ENCODE assay signal across 8 mouse cellular contexts in the genomic region with DNA sequence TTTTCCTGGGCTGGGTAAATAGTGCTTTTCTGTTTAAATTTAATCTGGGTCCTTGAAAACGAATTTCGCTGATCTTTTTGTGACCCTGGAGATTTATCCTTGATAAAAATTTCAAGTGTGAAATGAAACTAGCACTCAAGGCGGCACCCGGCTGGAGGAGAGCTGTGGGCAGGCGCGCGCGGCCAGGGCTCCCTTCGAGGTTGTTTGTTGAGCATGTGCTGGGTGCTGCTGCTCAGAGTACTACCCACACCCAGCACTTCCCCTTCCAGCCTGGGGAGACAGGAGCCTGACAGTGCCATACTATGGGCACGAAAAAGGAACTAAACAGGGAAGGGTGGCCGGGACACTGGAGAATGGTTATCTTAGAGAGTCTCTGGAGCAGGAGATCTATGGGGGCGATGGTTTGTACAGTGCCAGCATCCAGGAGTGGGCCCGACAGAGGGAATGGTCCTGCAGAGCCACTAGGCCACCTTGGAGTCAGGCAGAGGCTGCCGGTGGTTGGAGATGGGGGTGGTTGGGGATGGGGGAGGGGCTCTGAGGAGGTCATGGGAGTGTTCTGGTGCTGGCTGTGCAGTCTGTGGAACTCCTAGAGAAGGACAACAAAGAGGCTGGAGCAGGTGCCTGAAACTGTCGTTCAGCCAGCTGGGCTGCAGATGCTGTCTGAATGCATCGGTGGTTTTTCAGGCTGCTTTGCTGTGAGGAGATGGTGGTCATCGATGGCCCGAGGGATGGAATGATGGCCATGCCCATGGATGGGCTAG. TPM values are rescaled to one million over a fixed set of nuclear protein-coding genes. Genes with fewer than 3 reads are reported as not detected.
DNase-seq lines count a peak whose midpoint lies in the region; ATAC-seq and TF ChIP-seq lines count a peak whose summit lies in the region.

No protein-coding gene starts in this region.

- H3K9ac ChIP-seq in liver, postnatal 0 days (replicated peaks): no peak overlapping the region
- no peak overlapping the region for H3K9ac ChIP-seq in stomach, embryonic 15.5 days

- peak; percentile 26 for ATAC-seq in Patski
- peak; percentile 64 for ATAC-seq in liver, postnatal 0 days
- no peak for ATAC-seq in stomach, embryonic 15.5 days (ENCODE audit: insufficient read depth, low FRiP score, low read depth)

- H3K4me1 ChIP-seq in forebrain, embryonic 10.5 days: peaks cover 33% of the 10 kb centered on the region
- H3K4me1 ChIP-seq in liver, postnatal 0 days (ENCODE audit: insufficient read depth): no peaks in the 10 kb centered on the region
- H3K4me1 ChIP-seq in stomach, embryonic 15.5 days: no peaks in the 10 kb centered on the region

- peak; percentile 40 to 78 for DNase-seq in frontal cortex, adult 2 months (ENCODE audit: extremely low spot score in 1 of 2, low spot score in 1 of 2)
- no peak for DNase-seq in frontal cortex, postnatal 10 days (ENCODE audit: low spot score in 2 of 2)
- DNase-seq in Patski (ENCODE audit: low read depth, low spot score): no peak
- peak; percentile 19 for DNase-seq in forebrain, embryonic 10.5 days (ENCODE audit: extremely low spot score, low spot score)
- peak; percentile 13 for DNase-seq in kidney, adult 9 months
- peak; percentile 40 for DNase-seq in liver, postnatal 0 days
- no peak for DNase-seq in thymus, adult 18-20 months

- CTCF ChIA-PET in Patski (lab: Charles Lee): no interaction called here

- H3K27ac ChIP-seq in forebrain, embryonic 10.5 days: no peak overlapping the region
- H3K27ac ChIP-seq in liver, postnatal 0 days (ENCODE audit: low read depth): peak overlapping the region; percentile 74
- H3K27ac ChIP-seq in stomach, embryonic 15.5 days: no peak overlapping the region

- H3K4me3 ChIP-seq in forebrain, embryonic 10.5 days: peak overlapping the region; percentile 38
- peak overlapping the region; percentile 4; the same call in 1 of the 2 replicates for H3K4me3 ChIP-seq in liver, postnatal 0 days (ENCODE audit: low read depth, low read length)
- peak overlapping the region; percentile 5 for H3K4me3 ChIP-seq in stomach, embryonic 15.5 days (replicated peaks)

- POLR2A ChIA-PET in Patski (lab: Charles Lee): no interaction called here

- H3K27me3 ChIP-seq in Patski: peaks cover 15% of the 10 kb centered on the region
- peaks cover 60% of the 10 kb centered on the region for H3K27me3 ChIP-seq in forebrain, embryonic 10.5 days (ENCODE audit: poor library complexity, severe bottlenecking)
- H3K27me3 ChIP-seq in liver, postnatal 0 days (ENCODE audit: insufficient read depth, low read length): peaks cover 11% of the 10 kb centered on the region; the same call in 1 of the 2 replicates
- peaks cover 25% of the 10 kb centered on the region for H3K27me3 ChIP-seq in stomach, embryonic 15.5 days (replicated peaks)

- H3K9me3 ChIP-seq in forebrain, embryonic 10.5 days: no peaks in the 10 kb centered on the region
- no peaks in the 10 kb centered on the region for H3K9me3 ChIP-seq in liver, postnatal 0 days (ENCODE audit: low read length)
- no peaks in the 10 kb centered on the region for H3K9me3 ChIP-seq in stomach, embryonic 15.5 days

- peak overlapping the region; percentile 10 for H3K4me2 ChIP-seq in liver, postnatal 0 days (ENCODE audit: low read depth, low read length)
- H3K4me2 ChIP-seq in stomach, embryonic 15.5 days: peak overlapping the region; percentile 45

- no peak for TF ChIP-seq CTCF in Patski (IDR thresholded peaks at IDR 0.05)
- TF ChIP-seq CTCF in liver, postnatal 0 days (IDR thresholded peaks at IDR 0.05; ENCODE audit: low read depth): no peak

- no peaks in the 10 kb centered on the region for H3K36me3 ChIP-seq in forebrain, embryonic 10.5 days (replicated peaks)
- no peaks in the 10 kb centered on the region for H3K36me3 ChIP-seq in liver, postnatal 0 days (replicated peaks; ENCODE audit: insufficient read depth, low read length)
- no peaks in the 10 kb centered on the region for H3K36me3 ChIP-seq in stomach, embryonic 15.5 days

- in situ Hi-C loops in Patski (cut with MboI; ENCODE audit: low pct_unique_long_range_greater_than_20kb): no loop called here

- TF ChIP-seq EP300 in liver, postnatal 0 days (IDR thresholded peaks at IDR 0.05; ENCODE audit: low read depth): no peak

- WGBS in forebrain, embryonic 10.5 days: 21% methylated on average over 18 of the region's 18 CpGs
- WGBS in liver, postnatal 0 days (ENCODE audit: insufficient replicate concordance): 16% methylated on average over 18 of the region's 18 CpGs
- WGBS in stomach, embryonic 15.5 days: 19% methylated on average over 18 of the region's 18 CpGs

RNA-seq across cellular contexts. Expression of gene Adra2c, which starts 35.9 kb away (rescaled TPM):
- 10.8 and 11.1 TPM in 2 replicates for polyA plus RNA-seq in frontal cortex, adult 2 months (2012; rRNA removed)
- polyA plus RNA-seq in Patski (2021): 0.01 TPM
- polyA plus RNA-seq in forebrain, embryonic 10.5 days (2016; fragmentation: Nextera tagmentation; extraction: Ambion mirVana): not detected in 2 replicates
- not detected in 2 replicates for polyA plus RNA-seq in liver, postnatal 0 days (2015; fragmentation: Nextera tagmentation; extraction: Ambion mirVana)
- polyA plus RNA-seq in stomach, embryonic 15.5 days (2015; fragmentation: Nextera tagmentation; extraction: Ambion mirVana): 0.06 TPM in 1 of 2 replicates, not detected in the other

Comparison
In these comparisons a context has a peak if more than half of its experiments do, and no peak if none do; other contexts are left out.
1. DNase-seq: peak in frontal cortex, adult 2 months (2 of 2), forebrain, embryonic 10.5 days (single experiment), kidney, adult 9 months (single experiment) and liver, postnatal 0 days (single experiment); none in frontal cortex, postnatal 10 days (0 of 2), Patski (single experiment) and thymus, adult 18-20 months (0 of 2).
2. RNA of gene Adra2c, which starts 35.9 kb away (polyA plus RNA-seq): 10.8 to 11.1 TPM in frontal cortex, adult 2 months; 0.06 TPM in stomach, embryonic 15.5 days, 0.01 TPM in Patski (single experiment), not detected in forebrain, embryonic 10.5 days and not detected in liver, postnatal 0 days; every median in the first group is over 10 times any median in the second.
3. Peak in every context shown above with its lines, with median percentiles within 50 percentile points of each other: H3K4me3 ChIP-seq.